Mouse (Mus musculus) subcutaneous adipose tissue, adult 2 months (tissue): ENCODE data around the gene Sncb. TPM values are rescaled to one million over a fixed set of nuclear protein-coding genes. Genes with fewer than 3 reads are reported as not detected.

Source experiments
- polyA plus RNA-seq: library from polyadenylated mRNA; depleted of rRNA; stranded (reverse); fragments of >200 nt; gene quantifications from 2 replicates; pipeline ENCODE4 v1.2.3, GENCODE M21; 2012; ENCODE audit warnings: low replicate concordance; rRNA removed

Sncb gene
- polyA plus RNA-seq: 0.23 TPM in 1 of 2 replicates, not detected in the other

GRCm38 (mm10) chr13:54766192-54766768 lies at the start of gene Sncb:
Gene Sncb (minus strand): TSS chr13:54766595.

GRCm38 (mm10) chr13:54788740-54789560 lies 22.6 kb upstream of the Sncb start, which contains the start of gene Tspan17:
Gene Tspan17 (plus strand): TSS chr13:54789377.

GRCm38 (mm10) chr13:54783698-54784097 lies 17.3 kb upstream of the Sncb start, which contains the start of gene Eif4e1b:
Gene Eif4e1b (plus strand): TSS chr13:54783998.

GRCm38 (mm10) chr13:54749864-54750411 lies 16.5 kb downstream of the Sncb start, which contains the start of gene Gprin1:
Gene Gprin1 (minus strand): TSS chr13:54749874.

Other genes with a start within 250 kb of the Sncb start
- 118 and 142 TPM in 2 replicates for gene 4833439L19Rik, start 201.2 kb downstream of the Sncb start, polyA plus RNA-seq
- gene Arl10, start 191.6 kb downstream of the Sncb start, polyA plus RNA-seq: 23.0 and 32.7 TPM in 2 replicates
- gene Nop16, start 176.5 kb downstream of the Sncb start, polyA plus RNA-seq: 10.1 and 18.2 TPM in 2 replicates
- 131 and 268 TPM in 2 replicates for gene Higd2a, start 176.4 kb downstream of the Sncb start, polyA plus RNA-seq
- 40.9 and 68.4 TPM in 2 replicates for gene Cltb, start 155.3 kb downstream of the Sncb start, polyA plus RNA-seq
- gene Faf2, start 144.8 kb downstream of the Sncb start, polyA plus RNA-seq: 27.0 and 43.0 TPM in 2 replicates
- gene Rnf44, start 72.7 kb downstream of the Sncb start, polyA plus RNA-seq: 117 and 169 TPM in 2 replicates
- 0.05 and 0.10 TPM in 2 replicates for gene Cdhr2, start 65.1 kb downstream of the Sncb start, polyA plus RNA-seq
- gene Gprin1, start 16.7 kb downstream of the Sncb start, polyA plus RNA-seq: 0.30 and 0.35 TPM in 2 replicates
- not detected in 2 replicates for gene Eif4e1b, start 17.4 kb upstream of the Sncb start, polyA plus RNA-seq
- gene Tspan17, start 22.8 kb upstream of the Sncb start, polyA plus RNA-seq: 31.1 and 92.2 TPM in 2 replicates
- gene Unc5a, start 182.8 kb upstream of the Sncb start, polyA plus RNA-seq: 21.4 and 28.6 TPM in 2 replicates